Mouse (Mus musculus): Measurements from ENCODE around the gene Mtmr3. TPM values are rescaled to one million over a fixed set of nuclear protein-coding genes. Genes with fewer than 3 reads are reported as not detected.
"Not testable (repeated sequence)": the region's sequence is repeated elsewhere in the genome, so short reads cannot be mapped to it uniquely, and the experiment has no call there.

Mtmr3 gene
- polyA plus RNA-seq, 1 experiment from 2014 or later = 23.7 TPM

GRCm38 (mm10) chr11:4544627-4544921 is 50.1 kb downstream of the Mtmr3 start:
- not testable (repeated sequence) for H3K36me3 ChIP-seq; H3K9me3 ChIP-seq; H3K4me3 ChIP-seq; H3K27ac ChIP-seq; H3K27me3 ChIP-seq (ENCODE audit: insufficient read depth, poor library complexity, severe bottlenecking); DNase-seq (ENCODE audit: low spot score)
- H3K4me1 ChIP-seq = peaks cover 15% of the 10 kb centered on the region
- WGBS = 90% methylated on average over 1 of the region's 1 CpGs

GRCm38 (mm10) chr11:4543746-4544626 is 50.7 kb downstream of the Mtmr3 start:
- no peak overlapping the region for H3K4me3 ChIP-seq
- peaks cover 15% of the 10 kb centered on the region for H3K4me1 ChIP-seq
- no peaks in the 10 kb centered on the region for H3K9me3 ChIP-seq
- no peak overlapping the region for H3K27ac ChIP-seq
- WGBS = 67% methylated on average over 7 of the region's 7 CpGs
- DNase-seq (ENCODE audit: low spot score) = no peak
- no peaks in the 10 kb centered on the region for H3K27me3 ChIP-seq (ENCODE audit: insufficient read depth, poor library complexity, severe bottlenecking)
- H3K36me3 ChIP-seq = no peaks in the 10 kb centered on the region

GRCm38 (mm10) chr11:4543040-4543551 is 51.6 kb downstream of the Mtmr3 start:
- 66% methylated on average over 2 of the region's 2 CpGs for WGBS
- H3K27ac ChIP-seq = no peak overlapping the region
- DNase-seq (ENCODE audit: low spot score) = peak; percentile 89
- peaks cover 15% of the 10 kb centered on the region for H3K4me1 ChIP-seq
- H3K36me3 ChIP-seq = no peaks in the 10 kb centered on the region
- H3K4me3 ChIP-seq = no peak overlapping the region
- H3K9me3 ChIP-seq = no peaks in the 10 kb centered on the region
- no peaks in the 10 kb centered on the region for H3K27me3 ChIP-seq (ENCODE audit: insufficient read depth, poor library complexity, severe bottlenecking)

GRCm38 (mm10) chr11:4536645-4537044 is 58.0 kb downstream of the Mtmr3 start:
- Histone ChIP-seq H3K9me3 (no peaks in the 10 kb centered on the region), H3K4me1 (0 out of 2 replicates have a peak, but pooled peaks cover 4% of the 10 kb centered on the region), H3K27me3 (ENCODE audit: insufficient read depth, poor library complexity, severe bottlenecking) (no peaks in the 10 kb centered on the region), H3K4me3 (no peak overlapping the region), H3K36me3 (0 out of 2 replicates have a peak, but pooled peaks cover 6% of the 10 kb centered on the region), H3K27ac (no peak overlapping the region)
- no peak for DNase-seq (ENCODE audit: low spot score)
- WGBS = 86% methylated on average over 1 of the region's 1 CpGs

GRCm38 (mm10) chr11:4527132-4527531 is 67.5 kb downstream of the Mtmr3 start:
- no peaks in the 10 kb centered on the region for H3K9me3 ChIP-seq
- no peak overlapping the region for H3K4me3 ChIP-seq
- no peaks in the 10 kb centered on the region for H3K27me3 ChIP-seq (ENCODE audit: insufficient read depth, poor library complexity, severe bottlenecking)
- H3K4me1 ChIP-seq = no peaks in the 10 kb centered on the region
- WGBS = 92% methylated on average over 3 of the region's 3 CpGs
- no peak overlapping the region for H3K27ac ChIP-seq
- no peak for DNase-seq (ENCODE audit: low spot score)
- peaks cover 71% of the 10 kb centered on the region for H3K36me3 ChIP-seq

- no peak overlapping the region for H3K4me3 ChIP-seq
- no peak overlapping the region for H3K27ac ChIP-seq
- no peaks in the 10 kb centered on the region for H3K27me3 ChIP-seq (ENCODE audit: insufficient read depth, poor library complexity, severe bottlenecking)
- H3K4me1 ChIP-seq = no peaks in the 10 kb centered on the region
- no peaks in the 10 kb centered on the region for H3K9me3 ChIP-seq
- 93% methylated on average over 6 of the region's 6 CpGs for WGBS
- peaks cover 78% of the 10 kb centered on the region for H3K36me3 ChIP-seq
- no peak for DNase-seq (ENCODE audit: low spot score)
Measured at GRCm38 (mm10) chr11:4522142-4522664, 72.5 kb downstream of the Mtmr3 start.

GRCm38 (mm10) chr11:4518981-4519380 is 75.7 kb downstream of the Mtmr3 start:
- Histone ChIP-seq H3K27me3 (ENCODE audit: insufficient read depth, poor library complexity, severe bottlenecking) (no peaks in the 10 kb centered on the region), H3K9me3 (no peaks in the 10 kb centered on the region), H3K27ac (no peak overlapping the region), H3K4me1 (no peaks in the 10 kb centered on the region), H3K36me3 (peaks cover 71% of the 10 kb centered on the region), H3K4me3 (no peak overlapping the region)
- no peak for DNase-seq (ENCODE audit: low spot score)
- 81% methylated on average over 7 of the region's 7 CpGs for WGBS

- H3K27ac ChIP-seq = no peak overlapping the region
- DNase-seq (ENCODE audit: low spot score) = no peak
- no peaks in the 10 kb centered on the region for H3K4me1 ChIP-seq
- H3K36me3 ChIP-seq = peaks cover 53% of the 10 kb centered on the region
- 78% methylated on average over 2 of the region's 2 CpGs for WGBS
- no peak overlapping the region for H3K4me3 ChIP-seq
- H3K27me3 ChIP-seq (ENCODE audit: insufficient read depth, poor library complexity, severe bottlenecking) = no peaks in the 10 kb centered on the region
- no peaks in the 10 kb centered on the region for H3K9me3 ChIP-seq
Measured at GRCm38 (mm10) chr11:4507421-4507820, 87.2 kb downstream of the Mtmr3 start.

- Histone ChIP-seq H3K4me1 (no peaks in the 10 kb centered on the region), H3K36me3 (peaks cover 58% of the 10 kb centered on the region), H3K4me3 (no peak overlapping the region), H3K27ac (no peak overlapping the region), H3K9me3 (no peaks in the 10 kb centered on the region), H3K27me3 (ENCODE audit: insufficient read depth, poor library complexity, severe bottlenecking) (no peaks in the 10 kb centered on the region)
- WGBS = 86% methylated on average over 2 of the region's 2 CpGs
- DNase-seq (ENCODE audit: low spot score) = no peak
Measured at GRCm38 (mm10) chr11:4506486-4506885, 88.2 kb downstream of the Mtmr3 start.

- Histone ChIP-seq H3K27me3 (ENCODE audit: insufficient read depth, poor library complexity, severe bottlenecking) (no peaks in the 10 kb centered on the region), H3K4me1 (no peaks in the 10 kb centered on the region), H3K4me3 (no peak overlapping the region), H3K36me3 (peaks cover 63% of the 10 kb centered on the region), H3K9me3 (no peaks in the 10 kb centered on the region), H3K27ac (no peak overlapping the region)
- WGBS = 81% methylated on average over 2 of the region's 2 CpGs
- no peak for DNase-seq (ENCODE audit: low spot score)
Measured at GRCm38 (mm10) chr11:4502206-4502605, 92.5 kb downstream of the Mtmr3 start.

GRCm38 (mm10) chr11:4500826-4501225 is 93.8 kb downstream of the Mtmr3 start:
- no peaks in the 10 kb centered on the region for H3K4me1 ChIP-seq
- no peak for DNase-seq (ENCODE audit: low spot score)
- H3K36me3 ChIP-seq = peaks cover 64% of the 10 kb centered on the region
- H3K27me3 ChIP-seq (ENCODE audit: insufficient read depth, poor library complexity, severe bottlenecking) = no peaks in the 10 kb centered on the region
- 85% methylated on average over 4 of the region's 4 CpGs for WGBS
- H3K4me3 ChIP-seq = no peak overlapping the region
- H3K9me3 ChIP-seq = no peaks in the 10 kb centered on the region
- H3K27ac ChIP-seq = no peak overlapping the region

GRCm38 (mm10) chr11:4500261-4500660 is 94.4 kb downstream of the Mtmr3 start:
- Histone ChIP-seq H3K9me3 (no peaks in the 10 kb centered on the region), H3K36me3 (peaks cover 63% of the 10 kb centered on the region), H3K4me1 (no peaks in the 10 kb centered on the region), H3K4me3 (no peak overlapping the region), H3K27me3 (ENCODE audit: insufficient read depth, poor library complexity, severe bottlenecking) (no peaks in the 10 kb centered on the region), H3K27ac (no peak overlapping the region)
- WGBS = 92% methylated on average over 1 of the region's 1 CpGs
- DNase-seq (ENCODE audit: low spot score) = no peak

- WGBS = 90% methylated on average over 2 of the region's 2 CpGs
- DNase-seq (ENCODE audit: low spot score) = no peak
- peaks cover 66% of the 10 kb centered on the region for H3K36me3 ChIP-seq
Measured at GRCm38 (mm10) chr11:4499456-4499855, 95.2 kb downstream of the Mtmr3 start.

More at GRCm38 (mm10) chr11:4499456-4499855, 95.2 kb downstream of the Mtmr3 start:
- no peak overlapping the region for H3K4me3 ChIP-seq
- H3K27me3 ChIP-seq (ENCODE audit: insufficient read depth, poor library complexity, severe bottlenecking) = no peaks in the 10 kb centered on the region
- no peaks in the 10 kb centered on the region for H3K9me3 ChIP-seq
- H3K27ac ChIP-seq = no peak overlapping the region
- H3K4me1 ChIP-seq = no peaks in the 10 kb centered on the region
